Mouse (Mus musculus) cerebellum, adult 18-20 months (tissue): ENCODE data around the gene Zik1.

ENCODE experiments used
- DNase-seq, 2 experiments: peaks; one replicate each; pipeline ENCODE4 v3.0.0; 2021

Gene Zik1

GRCm38 (mm10) chr7:10494786-10495521 lies at the start of gene Zik1:
TSS of gene Zik1 (minus strand) at chr7:10495394.
- peak; percentile 78 to 81 for DNase-seq

DNA sequence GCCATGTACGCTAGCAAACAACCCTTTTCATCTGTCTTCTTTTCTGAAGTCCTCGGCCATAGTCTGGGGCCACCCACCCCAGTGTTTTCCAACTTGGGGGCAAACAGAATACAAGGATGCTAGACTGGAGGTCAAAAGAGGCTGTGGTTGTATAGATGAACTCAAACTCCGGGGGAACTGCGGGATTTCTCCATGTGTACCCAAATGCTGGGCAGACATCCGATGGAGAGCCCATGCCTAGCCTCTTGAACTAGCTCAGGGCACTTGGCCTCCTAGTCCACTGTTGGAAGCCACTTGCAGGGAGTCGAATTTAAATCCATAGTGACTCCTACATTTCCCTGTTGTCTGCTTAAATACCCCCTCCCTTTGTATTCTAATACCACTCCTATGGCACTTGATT lies 384 bp upstream of the Zik1 start:
- no peak for DNase-seq

GRCm38 (mm10) chr7:10480588-10481233 lies 14.5 kb downstream of the Zik1 start:
- peak; percentile 51 to 77 for DNase-seq

- DNase-seq: no peak
Measured at GRCm38 (mm10) chr7:10479813-10480212, 15.4 kb downstream of the Zik1 start.

GRCm38 (mm10) chr7:10458166-10458565 lies 37.0 kb downstream of the Zik1 start:
- no peak for DNase-seq

DNA sequence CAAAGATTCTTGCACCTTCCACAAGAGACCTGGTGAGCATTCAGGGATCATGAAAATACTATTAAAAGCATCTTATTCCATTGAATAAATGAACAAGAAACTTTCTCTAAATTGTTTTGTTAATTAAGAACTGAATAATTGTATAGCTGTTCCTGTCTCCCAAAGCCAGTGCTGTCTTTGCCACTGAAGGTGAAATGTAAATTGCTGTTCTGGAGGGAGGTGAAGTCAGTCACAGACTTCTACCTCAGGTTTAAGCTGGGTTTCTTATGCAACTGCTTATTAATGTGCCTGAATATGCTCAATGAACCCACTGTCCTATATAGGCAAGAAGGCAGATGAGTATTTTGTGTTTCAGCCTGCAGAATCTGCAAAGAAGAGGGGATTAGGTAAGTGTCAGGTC lies 52.2 kb downstream of the Zik1 start, which contains the start of gene Vmn1r67:
Vmn1r67 (plus strand) TSS at position 301 of the 400 bp plus-strand sequence.
- no peak for DNase-seq
